Comparison of ENCODE assay signal across 9 mouse cellular contexts in the genomic region with DNA sequence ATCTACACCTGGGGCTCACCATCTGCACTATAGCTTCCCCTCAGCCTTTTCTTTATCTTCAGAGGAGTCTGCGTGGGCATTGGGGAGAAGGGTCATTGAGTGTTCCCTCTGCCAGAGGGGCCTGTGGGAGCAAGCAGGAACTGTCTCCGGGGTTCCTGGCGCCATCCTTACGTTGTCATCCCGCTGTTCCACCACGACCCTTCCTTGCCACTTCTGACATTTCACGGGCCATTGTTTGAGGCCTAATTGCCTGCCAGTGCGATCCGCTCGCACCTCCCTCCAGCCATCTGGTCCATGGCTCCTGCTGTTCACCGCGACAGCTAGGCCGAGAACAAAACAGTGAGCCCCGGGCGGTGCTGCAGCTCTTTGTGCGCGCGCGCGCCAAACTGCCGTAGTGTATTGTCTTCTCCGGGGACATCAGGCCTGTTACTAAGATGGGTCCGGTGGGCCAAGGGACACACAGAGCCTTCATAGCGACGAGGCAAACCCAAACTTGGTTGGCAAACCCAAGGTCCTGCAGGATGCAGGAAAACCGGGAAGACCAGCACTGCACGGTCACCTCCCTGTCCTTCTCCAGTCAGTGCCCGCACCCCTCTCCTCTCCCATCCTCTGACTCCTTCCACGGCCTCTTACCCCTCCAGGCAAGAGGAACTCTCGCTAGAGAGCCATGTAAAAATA. TPM values are rescaled to one million over a fixed set of nuclear protein-coding genes. Genes with fewer than 3 reads are reported as not detected.
DNase-seq lines count a peak whose midpoint lies in the region; ATAC-seq and TF ChIP-seq lines count a peak whose summit lies in the region.
"Had no signal": no experiment of that assay in that cellular context is flagged by ENCODE, and none has a peak within 500 bp of the region (broad histone marks: within the 10 kb centered on the region; RNA-seq: fewer than 3 reads in every experiment).

No protein-coding gene starts in this region.

- TF ChIP-seq CTCF in midbrain, postnatal 0 days (IDR thresholded peaks at IDR 0.05): no peak

- DNase-seq in heart, embryonic 10.5 days (ENCODE audit: low spot score): peak; percentile 78
- DNase-seq in heart, postnatal 25 days (ENCODE audit: low spot score): no peak
- DNase-seq in adrenal gland, postnatal 36 days: peak; percentile 32 to 55
- peak; percentile 89 for DNase-seq in left cerebral cortex, postnatal 4 days
- DNase-seq in midbrain, postnatal 0 days (ENCODE audit: low spot score): peak; percentile 82
- DNase-seq in T-cell, adult 2 months (ENCODE audit: low spot score): no peak

- H3K9ac ChIP-seq in embryonic facial prominence, embryonic 13.5 days: peak overlapping the region; percentile 67
- H3K9ac ChIP-seq in hindbrain, embryonic 12.5 days: peak overlapping the region; percentile 48
- H3K9ac ChIP-seq in midbrain, postnatal 0 days (replicated peaks; ENCODE audit: low read length, poor library complexity, severe bottlenecking): peak overlapping the region; percentile 56

- H3K27ac ChIP-seq in heart, embryonic 10.5 days: peak overlapping the region; percentile 86
- H3K27ac ChIP-seq in embryonic facial prominence, embryonic 13.5 days: peak overlapping the region; percentile 44; the same call in 1 of the 2 replicates
- peak overlapping the region; percentile 92 for H3K27ac ChIP-seq in hindbrain, embryonic 12.5 days
- peak overlapping the region; percentile 77 for H3K27ac ChIP-seq in midbrain, postnatal 0 days (ENCODE audit: low read depth, low read length)
- H3K27ac ChIP-seq: macrophage had no signal

- no peaks in the 10 kb centered on the region for H3K9me3 ChIP-seq in heart, embryonic 10.5 days
- H3K9me3 ChIP-seq in embryonic facial prominence, embryonic 13.5 days: no peaks in the 10 kb centered on the region
- no peaks in the 10 kb centered on the region for H3K9me3 ChIP-seq in hindbrain, embryonic 12.5 days (replicated peaks)
- H3K9me3 ChIP-seq in midbrain, postnatal 0 days (ENCODE audit: low read length): no peaks in the 10 kb centered on the region

- H3K4me1 ChIP-seq in heart, embryonic 10.5 days: peaks cover 22% of the 10 kb centered on the region
- peaks cover 16% of the 10 kb centered on the region for H3K4me1 ChIP-seq in embryonic facial prominence, embryonic 13.5 days
- peaks cover 19% of the 10 kb centered on the region for H3K4me1 ChIP-seq in hindbrain, embryonic 12.5 days
- peaks cover 6% of the 10 kb centered on the region; the same call in 1 of the 2 replicates for H3K4me1 ChIP-seq in midbrain, postnatal 0 days (ENCODE audit: insufficient read depth, low read length)

- intact Hi-C loops in heart, postnatal 25 days (cut with DNase I): no loop called here
- intact Hi-C loops in left cerebral cortex, postnatal 4 days (cut with DNase I): no loop called here

- WGBS in heart, embryonic 10.5 days: 4% methylated on average over 30 of the region's 30 CpGs
- WGBS in embryonic facial prominence, embryonic 13.5 days: 7% methylated on average over 30 of the region's 30 CpGs
- WGBS in hindbrain, embryonic 12.5 days: 2% methylated on average over 30 of the region's 30 CpGs
- WGBS in midbrain, postnatal 0 days: 2% methylated on average over 30 of the region's 30 CpGs

- no peaks in the 10 kb centered on the region for H3K36me3 ChIP-seq in heart, embryonic 10.5 days
- H3K36me3 ChIP-seq in embryonic facial prominence, embryonic 13.5 days: no peaks in the 10 kb centered on the region
- H3K36me3 ChIP-seq in hindbrain, embryonic 12.5 days: no peaks in the 10 kb centered on the region
- no peaks in the 10 kb centered on the region for H3K36me3 ChIP-seq in midbrain, postnatal 0 days (ENCODE audit: insufficient read depth, low read length)

- peak overlapping the region; percentile 53 for H3K4me3 ChIP-seq in heart, embryonic 10.5 days
- peak overlapping the region; percentile 31 for H3K4me3 ChIP-seq in embryonic facial prominence, embryonic 13.5 days
- H3K4me3 ChIP-seq in hindbrain, embryonic 12.5 days: peak overlapping the region; percentile 15
- peak overlapping the region; percentile 13 for H3K4me3 ChIP-seq in midbrain, postnatal 0 days (ENCODE audit: low read depth, low read length)

- peaks cover 28% of the 10 kb centered on the region for H3K27me3 ChIP-seq in heart, embryonic 10.5 days (ENCODE audit: insufficient read depth, poor library complexity, severe bottlenecking)
- H3K27me3 ChIP-seq in embryonic facial prominence, embryonic 13.5 days: 0 out of 2 replicates have a peak, but pooled peaks cover 18% of the 10 kb centered on the region
- H3K27me3 ChIP-seq in hindbrain, embryonic 12.5 days: 0 out of 2 replicates have a peak, but pooled peaks cover 2% of the 10 kb centered on the region
- H3K27me3 ChIP-seq in midbrain, postnatal 0 days (ENCODE audit: insufficient read depth, low read length): no peaks in the 10 kb centered on the region

- peak overlapping the region; percentile 61 for H3K4me2 ChIP-seq in embryonic facial prominence, embryonic 13.5 days
- H3K4me2 ChIP-seq in hindbrain, embryonic 12.5 days (replicated peaks): peak overlapping the region; percentile 44
- peak overlapping the region; percentile 45 for H3K4me2 ChIP-seq in midbrain, postnatal 0 days (ENCODE audit: low read depth, low read length, poor library complexity, severe bottlenecking)

- ATAC-seq in embryonic facial prominence, embryonic 13.5 days (ENCODE audit: insufficient number of reproducible peaks, insufficient read depth, low FRiP score, low TSS enrichment, low read depth): 0 out of 2 replicates have a peak, but pooled peaks have one; percentile 46
- ATAC-seq in hindbrain, embryonic 12.5 days (ENCODE audit: low FRiP score): peak; percentile 86
- ATAC-seq in midbrain, postnatal 0 days (ENCODE audit: low FRiP score): peak; percentile 34; the same call in 1 of the 2 replicates

RNA-seq across cellular contexts. Expression of a gene that starts 8.9 kb away (rescaled TPM):
- not detected in 2 replicates for polyA plus RNA-seq in heart, embryonic 10.5 days (2016; fragmentation: Nextera tagmentation; extraction: Ambion mirVana)
- total RNA-seq in heart, postnatal 25 days (2021): not detected
- not detected for total RNA-seq in adrenal gland, postnatal 36 days (2021)
- not detected in 2 replicates for polyA plus RNA-seq in embryonic facial prominence, embryonic 13.5 days (2015; fragmentation: Nextera tagmentation; extraction: Ambion mirVana)
- polyA plus RNA-seq in hindbrain, embryonic 12.5 days (2016; fragmentation: Nextera tagmentation; extraction: Ambion mirVana): not detected in 2 replicates
- not detected for total RNA-seq in left cerebral cortex, postnatal 4 days (2021)
- not detected in 2 replicates for total RNA-seq in midbrain, postnatal 0 days (2014; rRNA removed)
- polyA plus RNA-seq in midbrain, postnatal 0 days (2015; fragmentation: Nextera tagmentation; extraction: Ambion mirVana): not detected in 2 replicates
- polyA plus RNA-seq: macrophage had no signal

RNA-seq across cellular contexts. Expression of a gene that starts 45.9 kb away (rescaled TPM):
- polyA plus RNA-seq in heart, embryonic 10.5 days (2016; fragmentation: Nextera tagmentation; extraction: Ambion mirVana): 16.8 and 22.8 TPM in 2 replicates
- total RNA-seq in heart, postnatal 25 days (2021): 1 to 10 TPM; 5.8 to 7.9 TPM
- 10 to 100 TPM in 1 of 2 experiments, 1 to 10 TPM in 1; 8.5 to 11.7 TPM for total RNA-seq in adrenal gland, postnatal 36 days (2021)
- polyA plus RNA-seq in embryonic facial prominence, embryonic 13.5 days (2015; fragmentation: Nextera tagmentation; extraction: Ambion mirVana): 28.7 and 34.3 TPM in 2 replicates
- polyA plus RNA-seq in hindbrain, embryonic 12.5 days (2016; fragmentation: Nextera tagmentation; extraction: Ambion mirVana): 22.5 and 23.5 TPM in 2 replicates
- 10 to 100 TPM; 13.2 TPM for total RNA-seq in left cerebral cortex, postnatal 4 days (2021)
- total RNA-seq in midbrain, postnatal 0 days (2014; rRNA removed): 15.0 and 15.7 TPM in 2 replicates
- polyA plus RNA-seq in midbrain, postnatal 0 days (2015; fragmentation: Nextera tagmentation; extraction: Ambion mirVana): 11.8 and 12.3 TPM in 2 replicates

RNA-seq across cellular contexts. Expression of a gene that starts 55.8 kb away (rescaled TPM):
- 47.6 and 62.5 TPM in 2 replicates for polyA plus RNA-seq in heart, embryonic 10.5 days (2016; fragmentation: Nextera tagmentation; extraction: Ambion mirVana)
- total RNA-seq in heart, postnatal 25 days (2021): 10 to 100 TPM; 18.5 to 19.4 TPM
- total RNA-seq in adrenal gland, postnatal 36 days (2021): 10 to 100 TPM; 43.1 to 56.4 TPM
- 51.9 and 53.6 TPM in 2 replicates for polyA plus RNA-seq in embryonic facial prominence, embryonic 13.5 days (2015; fragmentation: Nextera tagmentation; extraction: Ambion mirVana)
- 55.0 and 59.8 TPM in 2 replicates for polyA plus RNA-seq in hindbrain, embryonic 12.5 days (2016; fragmentation: Nextera tagmentation; extraction: Ambion mirVana)
- total RNA-seq in left cerebral cortex, postnatal 4 days (2021): 10 to 100 TPM; 47.2 to 48.1 TPM
- 33.7 and 46.1 TPM in 2 replicates for total RNA-seq in midbrain, postnatal 0 days (2014; rRNA removed)
- 46.3 and 46.8 TPM in 2 replicates for polyA plus RNA-seq in midbrain, postnatal 0 days (2015; fragmentation: Nextera tagmentation; extraction: Ambion mirVana)

Comparison
In these comparisons a context has a peak if more than half of its experiments do, and no peak if none do; other contexts are left out.
1. DNase-seq: peak in heart, embryonic 10.5 days (single experiment), adrenal gland, postnatal 36 days (2 of 2), left cerebral cortex, postnatal 4 days (single experiment) and midbrain, postnatal 0 days (single experiment); none in heart, postnatal 25 days (single experiment) and T-cell, adult 2 months (single experiment).
2. ATAC-seq: peak in every context shown above with its lines; median percentile 86 in hindbrain, embryonic 12.5 days; 46 in embryonic facial prominence, embryonic 13.5 days; 34 in midbrain, postnatal 0 days.
3. Peak in every context shown above with its lines, with median percentiles within 50 percentile points of each other: H3K27ac ChIP-seq, H3K4me3 ChIP-seq, H3K4me2 ChIP-seq and H3K9ac ChIP-seq.